Mouse (Mus musculus): ENCODE results near the gene Olfr389. TPM values are rescaled to one million over a fixed set of nuclear protein-coding genes. Genes with fewer than 3 reads are reported as not detected.

The Olfr389 gene
- total RNA-seq (2022) = not detected

GRCm38 (mm10) chr11:73780613-73781012 is at the start of gene Olfr389:
Olfr389 (minus strand) TSS chr11:73780713.
- no peak for DNase-seq (ENCODE audit: low spot score in 2 of 2)

GRCm38 (mm10) chr11:73816949-73817348 is 36.4 kb upstream of the Olfr389 start, which contains the start of gene Olfr392:
Olfr392 (minus strand) TSS chr11:73817049.
- no peak for DNase-seq (ENCODE audit: low spot score in 2 of 2)

- DNase-seq (ENCODE audit: low spot score in 2 of 2) = no peak
Observed at GRCm38 (mm10) chr11:73802952-73803351, 22.4 kb upstream of the Olfr389 start, which contains the start of gene Olfr391-ps. Olfr391-ps (minus strand) TSS chr11:73803052.

GRCm38 (mm10) chr11:73782664-73783063 is 2.2 kb upstream of the Olfr389 start, which contains the start of gene Olfr390:
Olfr390 (plus strand) TSS chr11:73782964.
- no peak for DNase-seq (ENCODE audit: low spot score in 2 of 2)

GRCm38 (mm10) chr11:73759115-73759514 is 21.4 kb downstream of the Olfr389 start:
- DNase-seq (ENCODE audit: low spot score in 2 of 2) = no peak

Other genes starting within 250 kb of the Olfr389 start
- gene Olfr385, start 187.7 kb downstream of the Olfr389 start, total RNA-seq (2022) = not detected
- not detected for gene Olfr384, start 182.1 kb downstream of the Olfr389 start, total RNA-seq (2022)
- not detected for gene Zfp735, start 91.9 kb downstream of the Olfr389 start, total RNA-seq (2022)
- not detected for gene Olfr390, start 2.3 kb upstream of the Olfr389 start, total RNA-seq (2022)
- gene Olfr391-ps, start 22.3 kb upstream of the Olfr389 start, total RNA-seq (2022) = not detected
- gene Olfr392, start 36.3 kb upstream of the Olfr389 start, total RNA-seq (2022) = not detected
- gene Olfr393, start 70.7 kb upstream of the Olfr389 start, total RNA-seq (2022) = not detected
- not detected for gene Olfr394, start 110.1 kb upstream of the Olfr389 start, total RNA-seq (2022)
- gene Olfr395, start 128.6 kb upstream of the Olfr389 start, total RNA-seq (2022) = not detected
- not detected for gene Olfr23, start 156.0 kb upstream of the Olfr389 start, total RNA-seq (2022)
- not detected for gene Olfr397, start 180.1 kb upstream of the Olfr389 start, total RNA-seq (2022)
- gene Olfr398, start 209.7 kb upstream of the Olfr389 start, total RNA-seq (2022) = not detected

Data from layer of hippocampus, adult 8-10 months (tissue).